Mouse (Mus musculus) CH12.LX (cell line): Measurements from ENCODE around the gene Gucy1b2.

Experiments
- CTCF ChIP-seq, 2 experiments: IDR thresholded peaks in 1 of 2; conservative IDR thresholded peaks in 1 of 2; 2 replicates each; pipeline ENCODE4 v1.5.1; 2011 to 2012; ENCODE audit warnings: low read depth in 2 of 2, low read length in 2 of 2, improper control_type of control experiment in 1 of 2, inconsistent platforms in 1 of 2, mild to moderate bottlenecking in 1 of 2, moderate library complexity in 1 of 2
- E2F4 ChIP-seq: IDR thresholded peaks from 2 replicates; pipeline ENCODE4 v1.6.1; 2011; ENCODE audit warnings: low read depth, low read length, improper control_type of control experiment; ENCODE audit not compliant: insufficient replicate concordance
- EP300 ChIP-seq: IDR thresholded peaks from 2 replicates; pipeline ENCODE4 v1.6.1; 2011; ENCODE audit warnings: low read length, improper control_type of control experiment
- HCFC1 ChIP-seq: IDR thresholded peaks from 2 replicates; pipeline ENCODE4 v1.6.1; 2012; ENCODE audit warnings: low read depth, mild to moderate bottlenecking, inconsistent platforms, low read length, improper control_type of control experiment
- MAZ ChIP-seq: IDR thresholded peaks from 2 replicates; pipeline ENCODE4 v1.6.1; 2012; ENCODE audit warnings: low read depth, mild to moderate bottlenecking, inconsistent platforms, low read length, improper control_type of control experiment, moderate library complexity
- POLR2A ChIP-seq: IDR thresholded peaks from 2 replicates; pipeline ENCODE4 v1.6.1; 2011; ENCODE audit warnings: low read depth, mild to moderate bottlenecking, improper control_type of control experiment, low read length
- POLR2AphosphoS2 ChIP-seq: IDR thresholded peaks from 2 replicates; pipeline ENCODE4 v1.6.1; 2011; ENCODE audit warnings: low read depth, low read length, improper control_type of control experiment
- TCF12 ChIP-seq: IDR thresholded peaks from 2 replicates; pipeline ENCODE4 v1.6.1; 2014; ENCODE audit warnings: low read depth, mild to moderate bottlenecking, inconsistent platforms, low read length, improper control_type of control experiment
- UBTF ChIP-seq: IDR thresholded peaks from 2 replicates; pipeline ENCODE4 v1.6.1; 2012; ENCODE audit warnings: low read depth, mild to moderate bottlenecking, inconsistent platforms, low read length, improper control_type of control experiment, moderate library complexity
- USF2 ChIP-seq: conservative IDR thresholded peaks from 2 replicates; pipeline ENCODE4 v1.6.1; 2011; ENCODE audit warnings: low read depth, low read length, improper control_type of control experiment
- ZMIZ1 ChIP-seq: IDR thresholded peaks from 2 replicates; pipeline ENCODE4 v1.6.1; 2012; ENCODE audit warnings: low read depth, mild to moderate bottlenecking, inconsistent platforms, low read length, improper control_type of control experiment

GRCm38 (mm10) chr14:62459541-62459940 is 3.5 kb upstream of the Gucy1b2 start:
- TF ChIP-seq USF2: no peak
- peak in 1 of 2 experiments; percentile 41; a peak in 3 of 4 replicates for TF ChIP-seq CTCF (conservative IDR thresholded peaks at IDR 0.05 in 1 of 2, IDR thresholded peaks at IDR 0.05 in 1 of 2; ENCODE audit: low read depth in 2 of 2, low read length in 2 of 2)
- no peak for TF ChIP-seq TCF12
- TF ChIP-seq POLR2A: no peak
- no peak for TF ChIP-seq POLR2AphosphoS2
- TF ChIP-seq EP300: no peak
- no peak for TF ChIP-seq ZMIZ1
- TF ChIP-seq HCFC1: no peak
- no peak for TF ChIP-seq MAZ
- no peak for TF ChIP-seq E2F4
- TF ChIP-seq UBTF: no peak
